Mouse (Mus musculus): Measurements from ENCODE around the gene Fbxw7.

Fbxw7 gene

GRCm38 (mm10) chr3:84897952-84898351 is 82.9 kb downstream of the Fbxw7 start:
- DNase-seq, result no peak

GRCm38 (mm10) chr3:84906528-84906927 is 91.5 kb downstream of the Fbxw7 start:
- DNase-seq, result peak; percentile 50

- no peak for DNase-seq
Observed at GRCm38 (mm10) chr3:84914284-84914683, 99.2 kb downstream of the Fbxw7 start.

- no peak for DNase-seq
Observed at GRCm38 (mm10) chr3:84917903-84918679, 103.0 kb downstream of the Fbxw7 start.

- DNase-seq, result peak; percentile 75
Observed at GRCm38 (mm10) chr3:84921704-84922420, 106.8 kb downstream of the Fbxw7 start.

- DNase-seq, result peak; percentile 26
Observed at GRCm38 (mm10) chr3:84923256-84923655, 108.2 kb downstream of the Fbxw7 start.

- no peak for DNase-seq
Observed at GRCm38 (mm10) chr3:84923670-84924069, 108.6 kb downstream of the Fbxw7 start.

GRCm38 (mm10) chr3:84925229-84925628 is 110.2 kb downstream of the Fbxw7 start:
- DNase-seq, result no peak

- DNase-seq, result no peak
Observed at GRCm38 (mm10) chr3:84926140-84926539, 111.1 kb downstream of the Fbxw7 start.

- no peak for DNase-seq
Observed at GRCm38 (mm10) chr3:84927168-84927794, 112.2 kb downstream of the Fbxw7 start.

- no peak for DNase-seq
Observed at GRCm38 (mm10) chr3:84927901-84928300, 112.8 kb downstream of the Fbxw7 start.

- no peak for DNase-seq
Observed at GRCm38 (mm10) chr3:84929171-84929570, 114.1 kb downstream of the Fbxw7 start.

- DNase-seq, result no peak
Observed at GRCm38 (mm10) chr3:84930683-84931082, 115.6 kb downstream of the Fbxw7 start.

- DNase-seq, result no peak
Observed at GRCm38 (mm10) chr3:84935729-84936128, 120.7 kb downstream of the Fbxw7 start.

- DNase-seq, result no peak
Observed at GRCm38 (mm10) chr3:84936252-84936651, 121.2 kb downstream of the Fbxw7 start.

- no peak for DNase-seq
Observed at GRCm38 (mm10) chr3:84936956-84937355, 121.9 kb downstream of the Fbxw7 start.

- no peak for DNase-seq
Observed at GRCm38 (mm10) chr3:84937360-84938355, 122.6 kb downstream of the Fbxw7 start.

- no peak for DNase-seq
Observed at GRCm38 (mm10) chr3:84944933-84945332, 129.9 kb downstream of the Fbxw7 start.

GRCm38 (mm10) chr3:84946381-84946780 is 131.3 kb downstream of the Fbxw7 start:
- no peak for DNase-seq

GRCm38 (mm10) chr3:84949387-84949786 is 134.3 kb downstream of the Fbxw7 start:
- DNase-seq, result no peak

GRCm38 (mm10) chr3:84951698-84952097 is 136.6 kb downstream of the Fbxw7 start:
- no peak for DNase-seq

- DNase-seq, result peak; percentile 43
Observed at GRCm38 (mm10) chr3:84952135-84952534, 137.1 kb downstream of the Fbxw7 start.

Measured in lung, postnatal 36 days (tissue).